Mouse (Mus musculus) common myeloid progenitor, adult 5-6 weeks (primary cell): ENCODE results near the gene Gm49383. TPM values are rescaled to one million over a fixed set of nuclear protein-coding genes. Genes with fewer than 3 reads are reported as not detected.

Experiments
- ATAC-seq: replicated peaks from 2 replicates; pipeline ENCODE4 v1.8.0; 2016; ENCODE audit warnings: low read depth, mild to moderate bottlenecking, moderate TSS enrichment, inconsistent platforms; ENCODE audit not compliant: poor library complexity, severe bottlenecking
- total RNA-seq: library from RNA; stranded (forward); fragments of 200-1000, 187-1606 nt; gene quantifications from 2 replicates; pipeline ENCODE4 v1.2.3, GENCODE M21; 2017

The Gm49383 gene
- 43.1 and 49.1 TPM in 2 replicates for total RNA-seq

DNA sequence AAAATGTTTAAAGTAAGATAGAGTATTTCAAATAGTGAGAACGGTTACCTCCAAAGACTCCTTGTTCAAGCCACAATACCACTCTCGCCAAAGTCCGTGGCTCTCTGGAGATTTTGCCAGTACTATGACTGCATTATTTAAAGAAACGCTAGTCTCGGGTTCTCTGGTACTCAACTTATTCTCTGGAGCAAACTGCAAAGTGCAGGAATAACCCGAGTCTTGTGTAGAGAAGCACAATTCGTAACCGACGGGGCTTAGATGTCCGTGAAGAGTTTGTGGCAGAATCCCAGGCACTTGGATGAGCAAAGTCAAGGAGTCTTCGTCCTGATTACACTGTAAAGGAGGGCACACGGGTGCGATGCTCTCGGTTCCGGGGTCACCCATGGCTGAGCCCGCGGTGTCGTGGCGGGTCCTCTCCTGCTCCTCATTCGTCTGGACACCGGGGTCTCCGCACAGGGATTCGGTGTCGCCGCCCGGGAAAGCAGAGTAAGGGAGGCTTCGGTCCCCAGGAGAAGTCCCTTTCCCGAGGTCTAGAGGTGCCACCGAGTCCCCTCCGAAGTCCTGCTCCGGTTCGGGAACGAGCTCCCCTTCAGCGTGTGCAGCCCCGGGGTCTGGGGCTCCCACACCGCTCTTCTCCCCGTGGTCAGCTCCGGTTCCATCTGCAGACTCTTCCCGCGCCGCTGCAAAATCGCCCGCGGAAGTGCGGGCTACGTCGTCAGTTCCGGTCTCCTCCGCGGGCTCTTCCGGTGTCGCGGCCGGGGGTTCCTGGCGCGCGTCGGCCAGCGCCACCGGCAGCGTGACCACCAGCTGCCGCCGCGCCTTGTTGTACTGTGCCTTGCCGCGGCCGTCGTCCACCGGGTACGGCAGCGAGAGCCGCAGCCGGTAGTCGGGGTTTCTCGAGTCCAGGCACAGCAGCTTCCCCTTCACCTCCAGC is at the start of gene Gm49383:
TSS of gene Gm49383 (minus strand) at position 661 of the 934 bp plus-strand sequence.
- peak; percentile 78 for ATAC-seq

DNA sequence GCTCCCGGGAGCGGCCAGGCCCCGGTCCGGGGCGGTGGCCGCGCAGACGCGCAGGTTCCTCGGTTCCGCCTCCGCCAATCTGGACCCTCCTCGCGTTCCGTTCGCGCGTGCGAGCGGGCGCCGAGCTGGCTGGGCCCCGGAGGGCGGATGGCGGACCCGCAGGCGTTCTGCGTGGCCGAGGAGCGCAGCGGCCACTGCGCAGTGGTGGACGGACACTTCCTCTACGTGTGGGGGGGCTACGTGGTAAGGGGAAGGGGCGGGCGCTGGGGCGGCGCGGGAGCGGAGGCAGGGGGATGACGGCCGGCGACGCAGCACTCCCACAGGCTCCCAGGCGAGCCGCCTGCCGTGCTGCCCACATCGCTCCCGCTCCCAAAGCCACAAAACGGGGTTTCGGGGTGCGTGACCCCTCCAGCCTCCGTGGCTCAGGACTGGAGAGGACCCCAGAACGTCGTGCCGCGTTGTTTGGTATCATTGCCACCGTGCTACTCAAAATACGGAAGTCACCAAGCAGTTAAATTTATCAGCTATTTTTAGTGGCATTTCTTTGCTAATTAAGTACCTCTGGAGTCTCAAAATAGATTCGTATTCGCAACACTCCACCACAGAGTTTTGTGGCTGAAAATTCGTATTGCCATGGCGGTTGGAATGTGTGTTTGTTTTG is 45.0 kb upstream of the Gm49383 start:
- ATAC-seq = peak; percentile 78

DNA sequence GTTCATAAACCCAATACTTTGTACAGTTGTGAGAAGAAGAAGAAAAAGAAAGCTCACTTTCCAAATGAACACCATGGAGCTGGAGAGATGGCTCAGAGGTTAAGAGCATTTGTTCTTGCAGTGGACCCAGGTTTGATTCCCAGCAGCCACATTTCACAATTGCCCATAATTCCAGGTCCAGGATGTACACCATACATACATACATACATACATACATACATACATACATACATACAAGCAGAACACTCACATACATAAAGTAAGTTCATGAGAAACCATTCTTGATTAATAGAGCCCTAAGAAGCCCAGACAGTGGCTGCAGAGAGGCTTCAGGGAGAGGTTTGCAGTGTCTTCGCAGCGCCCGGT is 44.5 kb upstream of the Gm49383 start:
- ATAC-seq = no peak

DNA sequence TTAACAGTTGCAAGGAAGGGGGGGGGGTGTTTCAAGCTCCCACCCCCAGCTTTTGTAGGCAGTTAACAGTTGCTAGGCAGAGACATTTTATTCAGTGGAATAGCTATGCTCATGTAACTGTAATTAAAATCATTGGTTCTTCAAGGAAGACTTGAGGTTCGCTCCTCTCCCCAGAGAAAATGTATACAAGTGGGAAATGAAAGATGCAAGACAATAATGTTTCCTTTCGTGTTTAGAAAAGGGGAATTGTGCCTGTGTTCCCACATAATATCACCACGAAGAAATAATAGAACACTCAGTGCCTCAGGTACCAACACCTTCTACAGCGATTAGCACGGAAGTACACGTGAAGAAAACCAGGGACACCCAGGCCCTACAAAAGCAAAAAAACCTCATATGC is 44.0 kb upstream of the Gm49383 start, which contains the start of gene Klhdc1:
TSS of gene Klhdc1 (plus strand) at position 301 of the 400 bp plus-strand sequence.
- ATAC-seq = no peak

DNA sequence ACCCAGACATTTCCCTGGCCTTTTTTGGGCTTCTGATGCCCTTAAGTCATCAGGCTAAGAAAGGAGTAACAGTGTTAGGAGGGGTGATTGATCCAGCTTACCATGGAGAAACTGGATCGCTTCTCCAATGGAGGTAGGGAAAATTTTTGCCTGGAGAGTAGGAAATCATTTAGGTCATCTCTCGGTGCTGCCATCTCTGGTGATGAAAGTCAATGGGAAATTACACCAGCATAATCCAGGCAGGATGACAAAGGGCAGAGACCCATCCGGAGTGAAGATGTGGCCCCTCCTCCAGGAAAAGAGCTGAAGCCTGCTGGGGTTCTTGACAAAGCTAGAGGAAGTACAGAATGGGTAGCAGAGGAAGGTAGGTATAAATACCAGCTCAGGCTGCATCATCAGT is 41.4 kb upstream of the Gm49383 start:
- ATAC-seq = no peak

DNA sequence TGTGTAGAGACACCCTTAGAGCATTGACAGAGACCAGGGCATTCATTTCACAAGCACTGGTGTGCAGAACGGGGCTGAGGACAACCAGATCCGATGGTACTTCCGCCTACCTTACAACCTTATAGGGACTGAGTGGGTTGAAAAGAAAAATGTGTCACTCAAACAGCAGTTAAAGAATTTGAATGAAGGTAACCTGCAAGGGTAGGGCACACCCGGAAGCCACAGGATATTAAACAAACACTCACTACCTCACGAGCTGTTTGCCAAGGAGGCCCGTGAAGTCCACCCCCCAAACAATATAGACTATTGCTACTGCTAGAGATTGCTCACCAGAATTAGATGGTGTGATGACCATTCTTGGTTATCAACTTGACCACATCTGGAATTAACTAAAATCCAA is 38.9 kb upstream of the Gm49383 start:
- no peak for ATAC-seq

DNA sequence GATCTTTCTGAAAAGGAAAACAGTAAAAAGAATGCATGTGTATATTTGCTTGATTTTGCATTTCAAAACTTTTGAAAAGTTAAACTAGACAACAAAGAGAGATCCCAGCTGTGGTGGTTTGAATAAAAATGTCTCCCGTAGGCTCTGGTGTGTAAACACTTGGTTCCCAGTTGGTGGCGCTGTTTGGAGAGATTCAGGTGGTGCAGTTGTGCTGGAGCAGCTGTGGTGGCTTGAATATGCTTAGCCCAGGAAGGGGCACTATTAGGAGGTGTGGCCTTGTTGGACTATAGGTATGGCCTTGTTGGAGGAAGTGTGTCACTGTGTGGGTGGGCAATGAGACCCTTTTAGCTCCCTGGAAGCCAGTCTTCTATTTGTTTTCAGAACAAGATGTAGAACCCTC is 32.3 kb upstream of the Gm49383 start:
- peak; percentile 68 for ATAC-seq

DNA sequence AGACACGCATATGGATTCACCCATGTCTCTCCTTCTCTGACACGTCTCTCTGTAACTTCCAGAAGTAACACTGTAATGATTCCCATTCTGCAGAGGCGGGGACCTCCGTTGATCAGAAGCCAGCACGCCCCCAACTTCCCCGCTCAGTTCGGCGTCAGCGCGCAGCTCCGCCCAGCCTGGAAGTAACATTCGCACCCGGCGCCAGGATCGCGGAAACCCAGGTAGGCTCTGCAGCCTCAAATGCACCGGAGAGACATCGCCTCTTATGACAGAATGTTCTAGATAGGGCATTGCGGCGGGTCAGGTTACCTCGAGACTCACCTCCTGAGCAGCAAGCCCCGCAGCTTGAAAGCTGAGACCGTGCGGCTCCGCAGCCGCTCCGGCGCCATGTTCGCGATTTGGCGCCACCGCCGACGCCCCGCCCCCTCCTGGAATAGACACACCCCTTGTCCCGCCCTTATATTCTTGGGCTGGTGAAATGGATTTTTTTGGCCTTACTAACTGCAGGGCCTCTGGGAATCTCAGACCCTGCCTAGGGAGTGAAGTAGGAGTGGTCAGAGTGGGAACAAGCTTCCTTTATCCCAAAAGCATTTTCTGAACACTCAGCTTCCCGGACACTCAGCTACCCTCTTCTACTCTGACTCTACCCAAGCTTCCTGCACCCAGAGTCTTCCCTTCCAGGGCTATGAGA is 31.0 kb upstream of the Gm49383 start, which contains the start of gene Pole2:
TSS of gene Pole2 (minus strand) at position 420 of the 691 bp plus-strand sequence.
- ATAC-seq = peak; percentile 94

DNA sequence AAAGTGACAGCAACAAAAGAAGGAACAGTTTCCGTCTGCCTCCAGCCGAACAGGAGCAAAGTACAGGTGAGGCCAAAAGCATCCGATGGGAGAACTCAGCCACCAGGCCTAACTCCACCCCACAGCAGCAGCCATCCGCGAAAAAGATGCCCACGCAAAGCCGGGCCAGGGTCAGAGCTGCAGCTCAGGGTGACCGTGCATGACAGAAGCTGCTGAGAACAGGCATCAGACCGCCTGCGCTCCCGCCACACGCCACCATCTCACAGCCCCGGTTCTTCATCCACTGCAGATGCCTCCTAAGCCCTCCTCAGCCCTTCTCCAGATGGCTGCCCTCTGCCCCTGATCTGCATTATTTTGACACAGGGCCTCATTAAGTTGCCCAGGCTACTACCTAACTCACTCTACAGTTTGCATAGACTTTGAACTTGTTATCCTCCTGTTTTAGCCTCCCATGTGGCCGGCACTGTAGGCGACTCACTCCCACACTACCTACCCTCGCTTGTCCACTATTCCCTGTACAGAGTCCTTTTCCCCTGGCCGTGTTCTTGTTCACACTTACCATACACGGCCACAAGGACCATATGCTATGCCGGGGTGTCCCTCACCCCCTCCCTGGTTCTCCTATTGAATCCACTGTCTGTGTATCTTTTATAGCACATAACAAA is 23.8 kb upstream of the Gm49383 start:
- ATAC-seq = no peak

DNA sequence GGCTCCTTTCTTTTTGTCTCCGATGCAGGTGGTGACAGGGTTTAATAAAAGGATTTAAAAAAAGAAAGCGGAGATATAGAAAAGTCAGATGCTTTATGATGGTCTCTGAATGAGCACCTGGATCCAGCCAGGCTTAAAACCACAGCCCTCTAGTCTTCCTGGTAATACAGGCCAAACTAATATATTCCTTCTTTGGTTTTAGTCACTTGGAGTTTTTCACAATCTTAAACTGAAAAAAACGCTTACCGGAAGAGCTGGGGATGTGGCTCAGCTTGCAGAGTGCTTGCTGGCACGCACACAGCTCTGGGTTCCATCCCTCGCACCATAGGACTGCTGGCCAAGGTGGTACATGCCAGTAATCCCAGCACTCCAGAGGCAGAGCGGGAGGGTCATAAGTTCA is 19.7 kb upstream of the Gm49383 start:
- ATAC-seq = no peak

DNA sequence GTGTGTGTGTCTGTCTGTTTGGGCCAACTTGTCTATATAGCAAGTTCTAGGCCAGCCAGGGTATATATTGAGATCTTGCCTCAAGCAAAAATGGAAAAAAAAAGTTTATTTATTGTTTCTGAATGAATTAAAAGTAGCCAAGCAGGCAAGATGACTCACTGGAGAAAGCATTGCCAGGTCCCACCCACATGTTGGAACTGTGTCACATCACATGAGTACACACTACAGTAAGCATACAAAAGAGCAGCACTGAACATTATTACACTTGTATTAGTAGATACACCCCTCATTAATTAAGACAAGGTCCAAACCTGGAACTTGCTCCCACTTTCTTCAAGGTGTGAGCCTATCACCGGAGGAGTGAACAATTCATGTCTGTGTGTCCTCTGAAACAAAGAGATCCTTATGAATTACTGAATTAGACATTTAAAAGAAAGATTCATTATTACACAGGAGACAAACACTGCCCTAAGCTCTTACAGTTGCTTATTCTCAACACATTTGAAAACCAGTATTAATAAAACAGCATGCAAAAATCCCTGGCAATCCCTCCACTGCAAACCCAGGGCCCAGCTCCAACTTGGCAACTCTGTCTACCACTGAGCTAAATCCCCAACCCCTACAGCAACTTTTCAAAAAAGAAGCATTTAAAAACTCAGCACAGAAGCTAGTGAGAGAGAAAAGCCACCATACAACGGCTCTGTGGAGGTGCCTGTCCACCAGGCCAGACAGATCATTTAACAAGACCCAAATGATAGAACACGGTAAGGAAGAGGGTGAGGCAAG is 18.3 kb upstream of the Gm49383 start:
- ATAC-seq = no peak

DNA sequence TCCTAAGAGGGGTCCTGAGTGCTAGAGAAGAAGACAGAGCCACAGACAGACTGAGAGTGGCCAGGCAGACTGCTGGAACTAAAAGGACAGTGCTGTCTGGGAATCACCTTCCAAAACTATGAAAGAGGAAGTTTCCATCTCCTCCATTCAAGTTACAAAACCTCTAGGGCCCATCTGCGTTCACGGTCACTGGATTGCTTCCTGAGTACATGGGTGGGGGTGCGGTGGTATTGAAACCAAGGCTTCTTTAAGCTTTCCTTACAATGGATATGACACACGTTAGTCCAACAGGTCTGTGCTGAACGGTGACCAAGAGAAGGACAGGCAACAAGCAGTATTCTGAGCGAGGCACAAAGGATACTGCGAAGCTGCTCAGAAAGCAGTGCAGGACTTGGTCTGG is 17.5 kb upstream of the Gm49383 start:
- ATAC-seq = peak; percentile 69

DNA sequence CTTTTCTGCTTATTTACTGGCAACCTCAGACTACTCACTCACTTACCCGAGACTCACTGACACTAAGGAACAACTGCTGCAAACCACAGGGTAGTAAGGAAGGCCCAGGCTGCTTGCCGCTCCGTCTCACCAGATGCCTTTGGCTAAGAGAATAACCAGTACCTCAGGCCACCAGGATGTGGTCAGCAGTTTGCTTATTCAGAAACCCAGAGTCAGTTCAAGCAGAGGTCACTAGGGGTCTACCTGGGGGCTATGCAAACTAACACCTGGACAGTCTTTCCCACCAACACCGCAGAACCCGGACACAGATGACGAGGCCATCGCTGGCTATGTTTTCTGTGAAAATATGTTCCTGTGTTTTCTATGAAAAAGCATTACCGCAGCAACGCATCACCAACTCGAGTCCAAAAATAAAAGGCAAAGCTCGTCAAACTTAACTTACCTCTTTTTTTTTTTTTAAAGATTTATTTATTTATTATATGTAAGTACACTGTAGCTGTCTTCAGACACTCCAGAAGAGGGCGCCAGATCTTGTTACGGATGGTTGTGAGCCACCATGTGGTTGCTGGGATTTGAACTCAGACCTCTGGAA is 16.4 kb upstream of the Gm49383 start:
- ATAC-seq = no peak

DNA sequence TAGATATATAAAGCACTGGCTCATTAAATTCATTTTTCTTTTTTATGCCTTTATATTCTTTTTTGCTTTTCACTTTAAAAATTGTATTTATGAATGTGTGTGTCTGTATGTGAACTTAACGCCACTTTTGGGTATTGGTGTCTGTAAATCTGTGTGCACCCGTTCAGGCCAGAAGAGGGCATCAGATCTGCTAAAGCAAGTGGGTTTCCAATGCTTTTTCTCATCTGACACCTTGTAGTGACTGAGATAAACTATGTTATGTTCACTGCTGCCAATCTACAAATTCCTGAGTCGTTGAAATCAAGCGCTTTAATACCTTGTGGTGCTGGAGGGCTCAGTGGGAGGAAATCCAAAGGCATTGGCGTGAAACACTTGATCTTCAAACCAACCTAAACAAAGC is 14.2 kb upstream of the Gm49383 start:
- no peak for ATAC-seq

DNA sequence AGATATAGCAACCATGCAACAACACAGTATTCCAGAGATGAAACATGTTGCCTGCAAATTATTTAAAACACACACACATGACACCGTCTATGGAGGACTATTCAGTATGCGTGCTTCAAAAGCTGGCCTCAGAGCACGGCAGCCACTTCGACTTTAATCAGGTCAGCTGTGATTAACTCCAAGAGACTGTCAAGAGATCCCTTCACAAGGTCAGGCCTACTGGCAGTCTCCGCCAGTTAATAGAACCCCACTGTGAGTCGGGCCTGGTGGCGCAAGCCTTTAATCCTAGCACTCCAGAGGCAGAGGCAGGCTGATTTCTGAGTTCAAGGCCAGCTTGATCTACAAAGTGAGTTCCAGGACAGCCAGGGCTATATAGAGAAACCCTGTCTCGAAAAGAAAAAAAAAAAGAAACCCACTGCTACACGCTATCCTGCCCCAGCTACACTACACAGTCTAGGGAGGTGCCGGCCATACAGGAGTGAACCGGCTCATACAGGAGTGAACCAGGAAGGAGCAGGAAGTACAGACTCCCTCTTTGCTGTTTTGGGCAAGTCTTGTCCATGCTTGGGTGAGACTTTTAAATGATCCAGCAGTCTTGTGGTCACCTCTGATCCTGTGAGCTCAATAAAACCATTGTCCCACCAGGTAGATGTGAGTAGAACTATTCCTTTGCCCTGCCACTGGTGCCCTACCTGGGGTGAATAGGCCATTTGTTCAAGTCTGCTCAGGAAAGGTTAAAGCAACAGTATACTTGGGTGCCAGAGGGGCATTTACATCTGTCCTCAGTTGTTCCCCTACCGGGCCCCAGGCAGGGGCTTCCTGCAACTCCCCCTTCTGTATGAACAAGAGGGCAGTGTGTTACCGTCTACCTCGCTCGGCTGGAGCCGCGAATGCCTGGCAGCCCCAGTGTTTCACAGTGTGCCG is 13.4 kb upstream of the Gm49383 start:
- no peak for ATAC-seq

DNA sequence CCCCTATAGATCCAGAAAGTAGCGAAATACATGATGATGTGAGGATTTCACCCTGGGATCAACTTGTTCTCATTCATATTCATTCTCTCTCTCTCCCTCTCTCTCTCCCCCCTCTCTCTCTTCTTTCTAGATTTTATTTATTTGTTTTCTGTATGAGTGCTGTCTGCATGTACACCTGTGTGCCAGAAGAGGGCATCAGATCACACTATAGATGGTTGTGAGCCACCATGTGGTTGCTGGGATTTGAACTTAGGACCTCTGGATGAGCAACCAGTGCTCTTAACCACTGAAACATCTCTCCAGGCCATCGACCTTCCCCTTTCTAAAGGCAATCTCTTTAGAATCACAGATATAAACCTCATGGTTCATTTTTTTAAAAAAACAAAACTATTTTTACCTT is 11.6 kb upstream of the Gm49383 start:
- ATAC-seq = no peak

DNA sequence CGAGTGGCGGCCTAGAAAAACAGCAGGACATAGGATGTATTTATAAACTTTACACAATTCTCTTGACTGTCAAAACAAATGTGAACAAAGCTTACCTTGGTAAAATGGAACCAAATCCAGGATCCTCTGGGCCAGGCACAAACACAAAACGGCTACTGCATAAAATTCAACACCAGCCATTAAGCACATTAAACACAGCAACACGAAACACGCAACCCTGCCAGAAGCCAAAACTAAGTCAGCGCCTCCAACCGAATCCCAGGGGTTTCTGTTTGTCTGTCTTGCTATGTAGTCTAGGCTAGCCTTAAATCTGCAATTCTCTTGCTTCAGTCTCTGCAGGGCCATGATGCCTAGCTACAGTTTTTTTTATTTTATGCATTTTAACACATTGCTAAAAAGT is 11.0 kb upstream of the Gm49383 start:
- ATAC-seq = no peak

DNA sequence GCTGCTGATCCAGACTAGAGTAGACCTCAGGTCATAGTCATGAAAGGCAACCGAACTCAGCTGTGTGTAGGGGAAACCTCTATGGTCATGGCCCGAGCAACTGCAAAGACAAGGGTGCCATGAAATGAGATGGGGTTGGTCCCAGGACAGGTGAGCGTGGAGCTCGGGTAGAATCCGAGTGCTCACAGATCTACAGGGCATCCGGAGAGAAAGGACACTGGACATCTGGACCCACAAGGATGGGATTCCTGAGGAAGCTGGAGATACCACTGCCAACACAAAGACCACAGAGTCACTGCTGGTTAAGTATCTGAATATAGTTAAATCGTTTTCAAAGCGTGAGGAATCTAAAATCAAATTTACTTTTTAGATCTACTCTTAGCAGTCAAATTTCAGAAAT is 10.5 kb upstream of the Gm49383 start:
- ATAC-seq = no peak
